Mouse (Mus musculus): Measurements from ENCODE around the gene Slc12a9. TPM values are rescaled to one million over a fixed set of nuclear protein-coding genes. Genes with fewer than 3 reads are reported as not detected.

The Slc12a9 gene
- 16.9 TPM for total RNA-seq (2023)

DNA sequence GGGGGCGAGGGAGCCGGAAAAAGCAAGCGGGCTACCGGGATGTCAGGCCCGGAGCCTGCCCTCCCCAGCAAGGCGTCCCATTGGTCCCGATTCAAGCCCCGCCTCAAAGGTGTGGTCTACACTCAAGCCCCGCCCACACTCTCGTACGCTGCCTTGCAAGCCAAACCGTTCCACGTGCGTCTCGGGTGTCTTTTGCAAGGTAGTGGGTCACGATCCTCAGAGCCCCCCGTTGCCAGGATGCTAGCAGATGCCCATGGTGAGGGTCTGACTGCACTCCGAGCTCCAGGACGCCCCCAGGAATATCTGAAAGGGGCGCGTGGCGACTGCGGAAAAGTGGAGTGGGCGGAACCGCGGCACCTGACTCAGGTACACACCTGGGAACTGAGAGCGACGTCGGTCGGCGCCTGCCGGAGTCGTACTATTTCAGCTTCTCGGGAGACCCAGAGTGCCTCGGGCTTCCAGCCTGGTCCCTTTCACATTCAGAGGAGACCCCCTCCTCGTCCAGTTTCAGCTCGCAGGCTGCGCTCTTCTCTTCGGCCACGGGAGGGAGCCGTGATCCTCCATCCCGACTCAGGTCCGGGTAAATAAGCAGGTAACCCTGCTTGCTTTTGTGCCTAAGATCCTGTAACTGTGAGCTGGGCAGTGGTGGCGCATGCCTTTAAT is at the start of gene Slc12a9:
Slc12a9 (minus strand) TSS at position 86 of the 663 bp plus-strand sequence.

DNA sequence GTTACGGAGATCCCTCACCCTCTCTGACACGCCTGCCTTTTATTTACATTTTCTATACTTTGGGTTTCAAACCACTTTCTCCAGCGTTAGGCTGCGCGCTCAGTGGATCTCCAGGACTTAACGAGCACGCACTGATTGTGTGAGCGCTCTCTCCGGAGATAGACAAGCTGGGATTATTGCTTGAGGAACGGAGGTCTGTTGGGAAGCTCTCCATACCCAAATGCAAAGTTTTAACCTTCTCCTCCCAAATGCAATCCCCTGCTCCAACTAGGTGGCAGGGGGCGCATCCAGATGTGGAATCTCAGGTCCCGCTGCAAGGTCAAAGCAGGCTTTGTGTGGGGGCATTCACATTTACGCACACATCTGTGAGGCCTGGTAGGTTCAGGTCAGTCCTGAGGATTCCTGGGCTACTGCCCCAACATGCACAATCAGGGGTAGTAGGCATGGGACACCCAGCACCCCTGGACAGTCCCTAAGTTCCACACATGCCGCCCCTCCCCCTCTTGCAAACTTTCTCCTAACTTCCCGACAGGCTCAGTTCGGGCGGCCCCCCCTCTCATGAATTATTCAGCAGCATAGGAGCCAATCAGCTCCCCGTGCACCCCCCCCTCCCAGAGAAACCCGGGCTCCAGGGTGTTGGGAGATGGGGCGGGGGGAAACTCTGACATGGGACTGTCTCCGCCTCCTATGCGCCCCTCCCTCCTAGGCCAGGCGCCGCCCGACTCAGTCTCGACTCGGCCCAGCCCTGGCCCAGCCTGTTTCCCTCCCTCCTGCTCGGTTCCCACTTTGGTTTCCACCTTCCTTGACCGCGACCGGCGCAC is 16.2 kb upstream of the Slc12a9 start, which contains the start of gene Ephb4:
Ephb4 (plus strand) TSS at position 726 of the 821 bp plus-strand sequence.

GRCm38 (mm10) chr5:137314193-137315083 is 19.0 kb downstream of the Slc12a9 start, which contains the start of gene Trip6:
Gene Trip6 (minus strand): TSS chr5:137314404.

DNA sequence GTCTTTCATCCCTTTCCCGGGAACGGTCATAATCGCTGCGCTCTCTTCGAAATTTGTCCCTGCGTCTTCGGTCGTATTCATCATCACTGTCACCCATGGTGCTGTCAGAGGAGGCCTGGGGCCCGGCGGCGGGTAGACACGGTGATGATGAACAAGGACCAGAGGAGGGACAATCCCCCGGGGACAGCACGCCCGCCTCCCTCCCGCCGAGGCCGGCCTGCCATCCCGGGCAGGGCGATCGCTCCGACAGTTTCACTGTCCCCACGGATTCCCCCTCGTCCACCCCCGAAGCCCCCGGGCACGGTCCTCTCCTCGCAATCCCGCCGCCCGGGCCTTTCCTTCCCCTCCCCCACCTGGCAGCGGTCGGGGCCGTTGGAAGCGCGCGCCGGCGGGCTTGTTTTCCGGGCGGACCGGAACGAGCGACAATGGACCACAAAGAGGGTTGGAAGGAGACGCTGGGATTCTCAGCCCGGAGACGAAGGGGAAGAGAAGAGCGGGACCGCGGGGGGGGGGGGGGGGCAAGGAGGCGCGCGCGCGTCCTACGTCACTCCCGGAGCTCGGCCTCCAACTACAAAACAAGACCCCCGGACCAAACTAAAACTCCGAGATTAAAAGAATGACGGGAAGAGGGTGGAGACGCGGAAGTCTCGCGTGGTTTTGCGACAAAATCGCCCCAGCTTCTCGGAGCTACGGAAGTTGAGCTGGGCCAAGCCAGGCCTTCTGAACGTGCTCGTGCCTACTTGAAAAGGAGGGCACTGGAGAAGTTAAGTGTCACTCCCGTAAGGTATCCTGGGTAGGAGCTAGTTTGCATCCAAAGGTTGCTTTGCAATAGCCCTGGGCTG is 26.1 kb downstream of the Slc12a9 start, which contains the start of gene Srrt:
Srrt (minus strand) TSS at position 604 of the 842 bp plus-strand sequence.

DNA sequence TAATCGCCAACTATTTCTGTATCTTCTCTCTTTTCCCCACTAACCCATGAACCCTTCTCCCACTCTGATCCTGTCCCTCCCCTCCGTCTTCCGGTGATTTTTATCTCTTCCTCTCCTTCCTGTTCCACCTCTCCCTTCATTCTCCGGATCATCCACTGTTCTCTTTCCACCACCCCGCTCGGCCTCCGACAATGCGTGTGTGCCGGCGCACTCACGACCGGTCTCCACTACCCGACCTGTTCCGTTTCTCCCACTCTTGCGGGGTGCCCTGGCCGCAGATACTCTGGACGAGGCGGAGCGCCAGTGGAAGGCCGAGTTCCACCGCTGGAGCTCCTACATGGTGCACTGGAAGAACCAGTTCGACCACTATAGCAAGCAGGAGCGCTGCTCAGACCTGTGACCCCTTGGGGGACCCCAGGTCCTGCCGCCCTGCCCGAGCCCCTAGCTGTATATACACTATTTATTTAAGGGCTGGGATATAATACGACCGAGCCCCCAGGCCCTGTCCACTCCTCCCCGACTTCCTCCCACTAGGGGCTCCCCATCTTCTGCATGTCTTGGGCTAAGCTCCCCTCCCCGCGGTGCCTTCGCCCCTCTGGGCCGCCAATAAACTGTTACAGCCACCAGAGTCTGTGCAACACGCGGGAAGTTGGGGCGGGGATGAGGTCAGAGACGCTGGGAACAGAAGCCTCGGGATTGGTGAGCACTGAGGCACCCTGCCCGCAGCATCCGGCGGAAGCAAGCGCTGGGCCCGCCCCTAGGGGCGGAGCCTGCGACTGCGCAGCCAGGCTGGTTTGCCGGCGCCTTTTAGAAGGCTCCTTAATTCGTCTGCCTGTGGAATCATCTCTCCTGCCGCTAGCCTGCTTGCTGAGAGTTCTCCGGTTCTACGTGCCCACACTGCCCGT is 39.3 kb downstream of the Slc12a9 start, which contains the start of gene Ufsp1:
Ufsp1 (plus strand) TSS at position 791 of the 905 bp plus-strand sequence.

GRCm38 (mm10) chr5:137287032-137287952 is 46.1 kb downstream of the Slc12a9 start, which contains the start of gene Ache:
Gene Ache (plus strand): TSS chr5:137287519.

Other genes with a start within 250 kb of the Slc12a9 start
- gene Trim56, start 217.4 kb downstream of the Slc12a9 start, total RNA-seq (2023): 87.5 TPM
- not detected for gene Muc3, start 184.3 kb downstream of the Slc12a9 start, total RNA-seq (2023)
- gene Muc3a, start 121.2 kb downstream of the Slc12a9 start, total RNA-seq (2023): 3.5 TPM
- 0.80 TPM for gene Ache, start 46.1 kb downstream of the Slc12a9 start, total RNA-seq (2023)
- 0.86 TPM for gene Ufsp1, start 39.0 kb downstream of the Slc12a9 start, total RNA-seq (2023)
- gene Srrt, start 25.9 kb downstream of the Slc12a9 start, total RNA-seq (2023): 437 TPM
- 7.5 TPM for gene Trip6, start 19.2 kb downstream of the Slc12a9 start, total RNA-seq (2023)
- gene Ephb4, start 16.5 kb upstream of the Slc12a9 start, total RNA-seq (2023): 0.21 TPM
- 0.03 TPM for gene Zan, start 143.5 kb upstream of the Slc12a9 start, total RNA-seq (2023)
- 30.3 TPM for gene Pop7, start 168.9 kb upstream of the Slc12a9 start, total RNA-seq (2023)
- 92.9 TPM for gene Gigyf1, start 185.0 kb upstream of the Slc12a9 start, total RNA-seq (2023)
- not detected for gene Epo, start 199.6 kb upstream of the Slc12a9 start, total RNA-seq (2023)
- 300 TPM for gene Gnb2, start 199.9 kb upstream of the Slc12a9 start, total RNA-seq (2023)
- gene Actl6b, start 219.9 kb upstream of the Slc12a9 start, total RNA-seq (2023): not detected
- gene Tfr2, start 236.2 kb upstream of the Slc12a9 start, total RNA-seq (2023): not detected

Measured in CD8-positive naive resting alpha-beta T cell, adult 57 days (primary cell).